Mouse (Mus musculus) heart, adult 2 months (tissue): Measurements from ENCODE around the gene Ralbp1.

Experiments
- CTCF ChIP-seq: fragments of 200-600 bp; IDR thresholded peaks from 2 replicates; pipeline ENCODE4 v1.8.1; 2022; ENCODE audit warnings: antibody characterized with exemption, mild to moderate bottlenecking, moderate library complexity
- EP300 ChIP-seq: fragments of 200-500 bp; IDR thresholded peaks from 2 replicates; pipeline ENCODE4 v1.6.1; 2011; ENCODE audit warnings: low read depth, low read length, control low read depth; ENCODE audit not compliant: insufficient read depth
- POLR2A ChIP-seq: fragments of 200-500 bp; IDR thresholded peaks from 2 replicates; pipeline ENCODE4 v1.6.1; 2011; ENCODE audit warnings: mild to moderate bottlenecking, low read depth, low read length, control low read depth; ENCODE audit not compliant: insufficient read depth

- no peak for TF ChIP-seq EP300
- 0 out of 2 replicates have a peak, but pooled peaks have one; percentile 26 for TF ChIP-seq CTCF
- TF ChIP-seq POLR2A = no peak
These were observed 17.4 kb upstream of the Ralbp1 start for GRCm38 (mm10) chr17:65903011-65903410.
